Mouse (Mus musculus) cerebellum, adult 2 months (tissue): ENCODE results near the gene Zfp715.

Source experiments
- CTCF ChIP-seq: fragments of 200-500 bp; IDR thresholded peaks from 2 replicates; pipeline ENCODE4 v1.5.1; 2011; ENCODE audit warnings: low read depth, mild to moderate bottlenecking, control low read depth, low read length, moderate library complexity, borderline replicate concordance; ENCODE audit not compliant: insufficient read depth
- POLR2A ChIP-seq: fragments of 200-500 bp; IDR thresholded peaks from 2 replicates; pipeline ENCODE4 v1.6.1; 2011; ENCODE audit warnings: low read length, control low read depth, borderline replicate concordance; ENCODE audit not compliant: insufficient read depth

- TF ChIP-seq CTCF (no peak), POLR2A (no peak)
Observed at GRCm38 (mm10) chr7:43353118-43353517, 40.0 kb upstream of the Zfp715 start.
